Mouse (Mus musculus): ENCODE measurements around the gene Shroom3.

The Shroom3 gene

DNA sequence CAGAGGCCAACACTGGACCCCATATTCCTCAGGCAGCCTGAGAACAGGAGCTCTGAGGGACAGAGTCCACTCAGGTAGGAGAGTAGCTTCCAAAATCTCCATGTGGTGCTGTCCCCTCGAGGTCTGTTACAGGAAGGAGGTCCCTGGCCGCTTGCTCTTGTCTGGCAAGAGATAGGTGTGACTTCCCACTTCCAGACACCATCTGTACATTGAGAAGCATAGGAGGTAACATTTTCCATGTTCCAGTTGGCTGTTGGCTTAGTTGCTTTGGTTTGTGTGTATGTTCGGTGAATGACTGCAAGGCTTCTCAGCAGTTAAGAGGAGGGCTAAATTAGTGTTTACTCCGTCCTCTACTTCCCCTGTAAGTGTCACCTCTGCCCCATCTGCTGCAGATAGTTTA is 254.5 kb downstream of the Shroom3 start:
- DNase-seq = no peak

DNA sequence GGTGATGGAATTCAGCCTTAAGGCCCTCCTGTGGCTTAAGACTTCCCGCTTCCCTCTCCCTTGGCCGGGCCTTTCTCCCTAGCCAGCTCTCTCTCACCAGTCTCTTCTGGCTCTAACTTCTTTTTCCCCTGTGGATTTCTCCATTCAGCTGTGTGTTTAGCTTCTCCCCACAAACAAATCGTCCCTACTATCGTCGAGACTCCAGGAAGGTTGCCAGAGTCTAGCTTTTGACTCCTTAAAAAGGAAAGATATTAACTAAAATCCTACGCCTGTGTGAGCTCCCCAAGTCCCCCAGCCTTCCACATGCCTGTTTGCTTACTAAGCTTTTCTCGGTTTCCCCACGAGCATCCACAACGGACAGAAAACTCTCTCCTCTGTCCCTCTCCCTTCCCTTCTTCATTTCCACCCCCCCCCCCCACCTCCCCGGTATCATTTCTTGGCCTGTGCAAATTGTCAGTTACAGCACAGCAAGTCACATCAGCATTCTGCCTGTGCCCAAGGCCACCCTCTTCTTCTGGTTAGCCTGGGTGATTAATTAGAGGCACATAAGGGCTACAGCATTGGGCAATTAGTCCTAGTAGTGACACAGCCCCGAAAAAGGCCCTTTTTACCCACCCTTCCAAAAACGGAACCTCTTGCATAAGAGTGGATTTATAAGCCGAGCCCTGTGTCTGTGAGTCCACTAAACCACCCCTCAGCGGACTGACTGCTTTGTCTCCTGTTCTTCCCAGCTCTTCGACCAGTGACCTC is 256.2 kb downstream of the Shroom3 start:
- DNase-seq = no peak

DNA sequence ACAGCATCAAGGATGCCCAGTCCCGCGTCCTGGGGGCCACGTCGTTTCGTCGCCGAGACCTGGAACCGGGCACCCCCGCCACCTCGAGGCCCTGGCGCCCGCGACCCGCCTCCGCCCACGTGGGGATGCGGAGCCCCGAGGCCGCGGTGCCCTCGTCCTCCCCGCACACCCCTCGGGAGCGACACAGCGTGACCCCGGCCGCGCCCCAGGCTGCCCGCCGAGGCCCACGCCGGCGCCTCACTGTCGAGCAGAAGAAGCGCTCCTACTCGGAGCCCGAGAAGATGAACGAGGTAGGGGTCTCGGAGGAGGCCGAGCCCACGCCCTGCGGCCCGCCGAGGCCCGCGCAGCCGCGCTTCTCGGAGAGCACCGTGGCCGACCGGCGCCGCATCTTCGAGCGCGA is 258.9 kb downstream of the Shroom3 start:
- no peak for DNase-seq

DNA sequence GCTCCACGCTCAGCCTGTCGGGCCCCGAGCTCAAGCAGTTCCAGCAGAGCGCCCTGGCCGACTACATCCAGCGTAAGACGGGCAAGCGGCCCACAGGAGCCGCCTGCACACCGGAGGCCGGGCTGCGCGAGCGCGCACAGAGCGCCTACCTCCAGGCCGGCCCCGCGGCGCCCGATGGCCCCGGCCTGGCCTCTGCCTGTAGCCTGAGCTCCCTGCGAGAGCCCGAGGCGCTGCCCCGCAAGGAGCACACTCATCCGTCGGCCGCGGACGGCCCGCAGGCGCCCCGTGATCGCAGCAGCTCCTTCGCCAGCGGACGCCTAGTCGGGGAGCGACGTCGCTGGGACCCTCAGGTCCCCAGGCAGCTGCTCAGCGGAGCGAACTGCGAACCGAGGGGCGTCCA is 259.3 kb downstream of the Shroom3 start:
- no peak for DNase-seq

DNA sequence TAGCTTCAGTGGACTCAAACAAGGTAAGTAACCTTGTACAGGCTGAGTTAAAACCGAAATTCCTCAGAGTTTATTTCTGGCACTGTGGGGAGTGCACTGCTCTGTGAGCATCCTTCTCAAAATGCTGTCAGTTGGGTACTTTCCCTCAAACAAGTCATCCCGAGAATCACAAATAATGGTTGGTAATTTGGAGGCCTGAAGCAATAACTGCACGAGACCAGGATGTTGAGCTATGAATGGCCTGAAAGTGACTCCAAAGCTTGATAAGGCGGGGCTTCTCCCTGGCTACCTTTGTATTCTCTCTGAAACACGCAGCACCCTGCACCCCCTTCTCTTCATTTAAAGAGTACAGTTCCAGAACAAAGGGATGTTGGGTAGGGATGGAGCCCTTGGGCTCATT is 261.6 kb downstream of the Shroom3 start:
- DNase-seq = no peak

DNA sequence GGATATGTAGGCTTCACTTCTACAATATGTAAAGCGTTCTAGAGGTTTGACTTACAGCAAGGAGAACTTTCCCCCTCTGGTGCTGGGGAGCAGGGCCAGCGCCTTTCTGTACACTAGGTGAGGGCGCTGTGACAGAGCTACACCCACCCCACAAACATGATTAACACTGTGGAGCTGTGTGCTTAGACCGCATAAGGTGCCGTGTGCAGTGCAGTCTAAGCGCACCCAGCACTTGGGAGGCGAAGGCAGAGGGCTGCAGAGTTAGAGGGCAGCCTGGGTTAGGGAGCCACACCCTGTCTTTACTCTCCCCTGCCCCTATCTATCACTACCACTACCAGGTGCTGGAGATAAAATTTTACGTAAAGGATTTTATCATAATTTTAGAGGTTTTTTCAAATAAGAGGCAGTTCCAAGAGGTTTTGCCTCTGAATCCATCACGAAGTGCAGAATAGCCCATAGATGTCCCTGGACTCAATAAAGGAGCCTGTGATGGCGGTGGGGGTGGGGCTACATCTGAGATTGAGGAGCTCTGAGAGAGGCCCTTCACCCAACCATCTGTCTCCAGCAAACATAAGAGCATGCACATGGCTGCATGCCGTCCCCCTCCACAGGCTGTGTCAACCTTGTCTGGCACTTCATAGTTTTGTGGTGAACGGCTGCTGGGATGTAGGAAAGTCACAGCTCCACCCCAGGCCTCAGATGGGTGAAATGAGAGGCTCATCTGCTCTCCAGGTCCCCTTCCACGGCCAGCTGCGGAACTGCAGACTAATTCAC is 265.9 kb downstream of the Shroom3 start:
- DNase-seq = no peak

DNA sequence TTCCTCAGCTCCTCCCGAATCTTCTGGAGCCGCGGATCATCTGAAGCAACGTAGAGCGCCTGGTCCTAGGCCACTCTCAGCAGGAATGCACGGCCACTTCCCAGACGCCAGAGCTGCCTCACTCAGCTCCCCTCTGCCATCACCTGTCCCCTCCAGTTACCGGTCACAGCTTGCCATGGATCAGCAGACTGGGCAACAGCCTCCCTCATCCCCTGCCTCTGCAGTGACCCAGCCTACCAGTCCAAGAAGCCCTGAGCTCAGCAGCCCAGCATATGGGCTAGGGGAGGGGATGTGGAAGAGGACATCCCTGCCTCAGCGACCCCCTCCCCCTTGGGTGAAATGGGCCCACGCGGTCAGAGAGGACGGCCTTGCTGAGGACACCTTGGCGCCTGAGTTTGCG is 267.3 kb downstream of the Shroom3 start:
- DNase-seq = no peak

DNA sequence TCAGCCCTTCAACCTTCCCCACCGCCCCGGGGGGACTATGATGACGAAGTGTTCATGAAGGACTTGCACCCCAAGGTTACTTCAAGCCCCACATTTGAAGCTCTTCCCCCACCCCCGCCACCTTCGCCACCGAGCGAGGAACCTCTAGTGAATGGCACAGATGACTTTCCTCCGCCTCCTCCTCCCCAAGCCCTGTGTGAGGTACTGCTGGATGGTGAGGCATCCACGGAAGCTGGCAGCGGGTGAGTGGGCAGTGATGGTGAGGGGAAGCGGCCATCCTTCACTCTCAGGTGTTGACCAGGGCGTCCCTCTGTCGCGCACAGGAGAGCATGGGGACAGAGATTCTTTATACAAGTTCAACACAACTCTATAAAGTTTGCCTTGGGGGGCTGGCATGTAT is 267.8 kb downstream of the Shroom3 start:
- no peak for DNase-seq

DNA sequence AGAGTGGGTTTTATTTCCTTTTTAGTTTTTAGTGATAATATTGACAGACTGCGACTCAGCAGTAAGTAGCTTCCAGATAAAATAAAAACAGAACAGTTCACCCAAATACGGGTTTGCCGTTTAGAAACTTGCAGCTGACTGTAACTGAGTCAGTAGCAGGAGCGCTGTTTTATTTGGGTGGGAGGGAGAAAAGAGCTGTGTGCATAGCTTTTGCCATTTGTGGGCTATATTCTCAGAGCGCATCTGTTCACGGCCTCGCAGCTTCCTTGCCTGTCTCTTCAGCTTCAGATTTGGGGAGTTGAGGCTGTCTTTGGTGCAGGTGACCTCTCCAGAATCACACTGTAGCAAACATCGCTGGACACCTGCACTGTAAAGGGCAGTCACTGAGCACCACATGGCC is 270.6 kb downstream of the Shroom3 start:
- DNase-seq = no peak

DNA sequence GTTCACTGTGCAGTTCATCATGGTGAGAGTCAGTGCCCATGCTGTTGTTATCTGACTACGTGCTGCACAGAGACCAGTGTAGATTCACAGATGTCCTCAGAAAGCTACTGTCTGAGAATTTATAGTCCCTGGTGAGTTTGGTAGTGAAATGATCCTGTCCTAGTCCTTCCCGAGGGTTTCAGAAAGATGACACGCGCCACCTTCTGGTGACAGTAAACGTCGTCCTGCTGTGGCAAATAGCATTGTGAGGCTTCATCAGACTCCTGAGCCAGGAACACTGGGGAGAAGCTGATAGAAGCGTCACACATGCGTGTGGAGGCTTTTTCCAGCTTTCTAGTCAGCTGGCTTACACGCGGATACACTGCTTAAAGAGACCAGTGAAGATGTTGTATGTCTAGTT is 271.1 kb downstream of the Shroom3 start:
- DNase-seq = peak; percentile 59

DNA sequence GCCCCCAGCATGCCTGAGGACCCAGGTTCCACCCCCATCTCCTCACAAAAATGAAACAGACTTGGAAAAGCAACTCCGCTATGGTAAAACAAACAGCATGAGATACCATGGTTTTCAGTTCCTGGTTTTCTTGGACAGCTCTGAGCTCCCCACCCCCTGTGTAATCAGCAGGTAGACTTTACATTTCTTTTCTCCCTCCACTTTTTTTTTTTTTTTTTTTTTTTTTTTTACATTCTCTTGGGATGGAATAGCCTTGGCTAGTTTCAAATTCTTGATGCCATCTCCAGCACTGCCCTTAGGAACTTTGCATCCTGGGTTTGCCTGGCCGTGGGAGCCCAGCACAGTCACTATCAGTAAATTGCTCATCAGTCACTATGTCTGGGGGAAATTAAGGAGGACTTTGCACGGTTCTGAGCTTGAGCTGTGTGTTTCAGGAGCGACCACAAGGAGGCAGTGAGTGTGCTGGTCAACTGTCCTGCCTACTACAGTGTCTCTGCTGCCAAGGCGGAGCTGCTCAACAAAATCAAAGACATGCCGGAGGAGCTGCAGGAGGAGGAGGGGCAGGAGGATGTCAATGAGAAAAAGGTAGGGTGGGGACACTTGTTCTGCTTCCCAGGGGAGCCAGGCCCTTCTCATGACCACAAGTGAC is 271.7 kb downstream of the Shroom3 start:
- no peak for DNase-seq

DNA sequence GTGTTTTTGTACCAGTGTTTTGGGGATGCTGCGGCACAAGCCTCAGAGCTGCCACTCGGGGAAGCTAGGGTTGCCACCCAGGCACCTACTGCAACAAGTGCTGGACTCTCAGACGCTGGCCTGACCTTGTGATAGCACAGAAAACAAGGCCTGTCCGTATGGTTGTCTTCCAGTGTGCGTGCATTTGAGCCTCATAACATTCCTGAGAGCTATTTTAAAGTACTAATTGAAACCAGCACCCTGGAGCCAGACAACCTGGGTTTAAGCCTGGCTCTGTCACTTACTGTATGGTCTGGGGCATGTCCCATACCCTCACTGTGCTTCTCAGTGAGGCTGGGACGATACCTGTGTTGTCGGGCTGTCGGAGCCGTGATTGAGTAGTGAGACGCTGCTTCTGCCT is 276.1 kb downstream of the Shroom3 start:
- DNase-seq = no peak

DNA sequence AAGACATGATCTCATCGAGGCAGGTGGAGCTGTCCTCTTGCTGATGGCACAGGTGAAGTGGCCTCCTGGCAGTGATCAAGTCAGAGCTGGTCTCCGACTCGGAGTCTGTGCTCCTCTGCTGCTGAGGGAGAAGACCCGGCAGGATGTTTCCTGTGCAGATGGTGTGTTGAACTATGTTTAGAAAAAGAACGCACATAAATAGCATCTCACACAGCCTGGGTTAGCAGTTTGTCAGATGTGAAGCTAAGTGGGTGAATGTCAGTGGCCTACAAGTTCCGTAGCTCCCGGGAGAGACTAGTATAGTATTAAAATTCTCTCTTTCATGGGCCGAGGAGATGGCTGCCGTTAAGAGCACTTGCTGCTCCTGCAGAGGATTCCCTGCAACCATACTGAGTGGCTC is 276.5 kb downstream of the Shroom3 start:
- no peak for DNase-seq

DNA sequence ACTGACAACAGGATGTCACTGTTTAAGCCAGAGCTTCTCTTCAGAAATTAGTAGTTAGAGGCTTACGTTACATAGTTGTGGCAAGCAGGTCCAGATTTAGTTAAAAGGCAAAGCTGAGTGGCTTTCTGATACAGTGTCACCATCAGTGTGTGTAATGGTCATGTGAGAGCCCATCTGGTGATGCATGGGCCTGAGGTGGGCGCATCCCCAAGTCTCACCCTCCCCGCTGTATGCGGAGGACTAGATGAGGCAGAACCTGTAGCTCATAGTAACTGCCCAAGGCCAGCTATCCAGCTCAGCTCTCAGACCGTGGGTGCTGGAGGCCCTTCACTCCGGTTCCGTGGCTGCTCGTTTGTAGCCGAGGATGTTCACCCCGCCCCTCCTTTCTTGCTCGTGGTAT is 278.1 kb downstream of the Shroom3 start:
- DNase-seq = no peak

DNA sequence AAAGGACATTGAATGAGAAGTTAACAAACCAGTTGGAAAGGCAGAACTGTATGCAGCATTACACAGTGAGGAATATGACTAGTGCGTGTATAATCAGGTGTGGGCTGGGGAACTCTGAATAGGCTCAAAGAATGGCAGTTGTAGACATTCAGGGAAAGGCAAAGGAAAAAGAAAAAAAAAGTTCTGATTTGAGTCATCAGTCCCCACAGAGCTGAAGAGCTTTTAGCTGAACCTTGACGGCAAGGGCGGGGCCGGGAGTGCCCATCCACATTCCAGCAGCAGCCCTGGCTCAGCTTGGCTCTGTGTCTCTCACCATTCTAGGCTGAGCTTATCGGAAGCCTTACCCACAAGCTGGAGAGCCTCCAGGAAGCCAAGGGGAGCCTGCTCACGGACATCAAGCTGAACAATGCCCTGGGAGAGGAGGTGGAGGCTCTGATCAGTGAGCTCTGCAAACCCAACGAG is 278.6 kb downstream of the Shroom3 start:
- DNase-seq = no peak

DNA sequence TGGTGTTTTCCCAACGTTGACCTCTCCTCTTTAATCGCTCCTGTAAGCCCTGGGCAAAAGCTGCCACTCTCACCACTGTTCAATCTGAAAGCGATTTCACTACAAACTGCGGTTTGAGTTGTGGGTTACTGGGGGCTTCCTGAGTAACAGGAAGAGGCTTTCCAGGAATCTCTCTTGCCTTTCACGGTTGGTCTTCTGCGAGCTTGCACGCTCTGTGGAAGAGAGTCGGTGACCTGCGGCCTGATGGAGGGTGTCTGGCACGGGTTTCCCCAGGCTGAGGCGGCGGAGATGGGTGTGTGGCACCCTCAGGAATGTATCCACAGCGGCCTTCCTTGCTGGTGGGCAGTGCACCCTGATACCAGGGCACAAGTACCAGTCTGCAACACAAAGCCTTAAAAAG is 281.5 kb downstream of the Shroom3 start:
- DNase-seq = no peak

DNA sequence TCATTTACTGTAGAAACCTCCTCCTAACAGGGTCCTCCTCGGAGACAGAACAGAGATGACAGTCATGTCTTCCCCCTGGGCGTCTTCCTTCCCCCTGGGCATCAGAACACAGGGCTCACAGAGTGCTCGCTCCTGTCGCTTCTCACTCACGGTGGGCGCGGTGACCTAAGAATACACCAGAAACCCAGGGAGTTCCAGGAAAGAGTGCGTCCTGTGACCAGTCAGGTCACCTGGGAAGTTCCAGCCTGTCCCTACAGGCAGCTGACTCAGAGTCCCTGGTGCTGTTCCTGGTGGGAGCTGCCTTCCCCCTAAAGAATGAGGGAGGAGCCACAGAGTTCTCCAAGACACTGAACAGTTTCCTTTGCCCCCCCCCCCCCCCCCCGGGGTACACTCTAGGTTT is 283.9 kb downstream of the Shroom3 start:
- no peak for DNase-seq

DNA sequence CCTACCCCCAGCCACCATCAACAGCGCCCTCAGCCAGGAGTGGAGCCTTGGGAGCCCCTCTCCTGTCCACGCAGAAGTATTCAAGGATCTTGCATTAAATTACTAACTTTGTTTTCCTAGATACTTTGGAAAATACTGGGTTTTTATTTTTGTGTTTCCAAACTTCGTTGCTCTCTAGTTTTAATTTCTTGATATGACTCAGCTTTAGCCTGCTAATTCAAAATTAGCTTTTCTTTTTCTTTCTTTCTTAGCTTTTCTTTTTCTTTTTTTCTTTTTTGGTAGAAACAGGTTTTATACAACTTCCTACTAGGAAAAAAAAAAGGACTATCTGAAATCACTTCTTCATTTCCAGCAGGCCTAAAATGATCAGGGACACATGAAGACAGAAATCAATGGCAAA is 284.7 kb downstream of the Shroom3 start:
- DNase-seq = no peak

DNA sequence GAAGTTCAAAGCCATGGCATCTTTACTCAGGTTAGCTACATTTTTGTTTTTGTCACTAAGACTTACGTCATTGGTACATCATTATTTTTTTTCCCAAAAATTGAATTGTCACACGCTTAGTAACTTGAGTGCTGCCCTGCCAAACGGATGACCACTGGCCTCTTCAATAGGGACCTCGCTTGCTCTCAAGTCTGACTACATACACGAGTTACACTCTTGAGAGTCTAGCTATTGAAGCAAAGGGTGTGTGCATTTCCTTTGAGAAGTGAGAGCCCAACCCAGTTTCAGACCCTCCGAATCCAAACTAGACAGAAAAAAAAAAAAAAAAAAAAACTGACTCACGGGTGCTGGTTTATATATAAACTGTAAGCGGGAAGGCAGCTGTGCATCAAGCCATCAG is 286.2 kb downstream of the Shroom3 start:
- DNase-seq = no peak

DNA sequence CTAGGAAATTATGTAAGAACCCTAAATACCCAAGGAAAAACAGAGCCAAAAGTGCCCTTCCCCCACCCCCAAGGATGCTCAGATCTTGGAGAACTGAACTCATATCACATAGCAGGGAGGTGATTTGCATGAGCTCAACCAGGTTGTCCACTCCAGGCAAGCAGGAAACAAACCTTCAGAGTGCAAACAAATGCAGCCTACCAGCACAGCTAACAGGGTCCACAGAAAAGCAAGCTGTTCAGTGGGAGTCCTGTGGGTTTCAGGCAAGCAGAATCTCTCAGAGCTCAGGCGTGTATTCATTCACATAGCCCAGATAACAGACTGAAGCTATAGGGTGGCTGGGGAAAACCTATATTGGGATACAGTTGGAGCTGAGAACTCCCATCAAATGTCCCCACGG is 286.7 kb downstream of the Shroom3 start:
- DNase-seq = no peak

DNA sequence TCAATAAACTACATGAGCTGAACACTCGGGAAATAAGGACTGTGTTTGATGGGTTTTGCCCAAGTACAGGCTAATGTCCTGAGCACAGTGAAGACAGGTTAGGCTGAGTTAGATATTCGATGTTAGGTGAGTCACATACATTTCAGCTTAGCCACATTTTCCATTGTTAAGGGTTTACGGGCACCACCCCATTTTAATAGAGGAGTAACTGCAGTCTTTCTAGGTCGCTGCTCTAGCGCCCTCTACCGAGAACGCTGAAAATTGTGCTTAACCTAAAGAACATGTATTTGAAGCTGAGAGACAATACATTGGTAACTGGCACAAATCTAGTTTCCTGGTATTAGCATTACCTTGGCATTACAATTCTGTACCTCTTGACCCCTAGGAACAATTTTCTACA is 287.2 kb downstream of the Shroom3 start:
- DNase-seq = no peak

DNA sequence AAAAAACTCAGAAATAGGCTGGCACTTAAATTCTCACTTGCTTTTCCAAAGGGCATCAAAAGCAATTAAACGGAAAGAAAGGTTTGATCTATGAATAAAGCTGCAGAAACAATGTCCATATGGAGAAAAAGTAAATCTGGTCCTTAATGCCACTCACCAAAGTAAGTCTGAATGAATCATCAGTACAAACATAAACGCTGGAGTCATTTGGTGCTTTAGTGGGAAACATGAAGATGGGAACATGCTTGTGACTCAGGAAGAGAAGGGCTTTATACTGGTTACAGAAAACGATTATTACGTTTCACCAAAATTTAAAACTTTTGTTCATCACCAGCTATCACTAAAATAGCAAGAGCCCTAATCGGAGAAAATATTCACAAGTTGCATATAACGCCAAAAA is 297.2 kb downstream of the Shroom3 start:
- DNase-seq = no peak

DNA sequence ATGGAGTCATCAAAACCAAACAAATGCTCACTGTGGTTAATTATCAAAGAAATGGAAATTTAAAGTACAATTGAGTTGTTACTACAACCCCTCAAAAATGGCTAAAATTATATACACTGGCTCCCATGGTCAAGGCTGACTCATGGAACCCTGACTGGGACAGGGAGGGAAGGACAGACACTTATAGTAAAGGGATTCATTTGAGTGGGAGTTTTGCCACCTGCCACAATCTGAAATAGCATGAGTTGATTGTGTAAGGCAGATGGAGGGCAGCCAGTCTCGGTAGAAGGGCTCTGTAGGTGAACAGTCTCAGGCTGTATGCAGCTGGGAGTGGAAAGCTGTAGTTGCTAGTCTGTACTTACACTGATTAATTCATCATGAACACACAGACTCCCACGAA is 297.6 kb downstream of the Shroom3 start:
- no peak for DNase-seq

DNA sequence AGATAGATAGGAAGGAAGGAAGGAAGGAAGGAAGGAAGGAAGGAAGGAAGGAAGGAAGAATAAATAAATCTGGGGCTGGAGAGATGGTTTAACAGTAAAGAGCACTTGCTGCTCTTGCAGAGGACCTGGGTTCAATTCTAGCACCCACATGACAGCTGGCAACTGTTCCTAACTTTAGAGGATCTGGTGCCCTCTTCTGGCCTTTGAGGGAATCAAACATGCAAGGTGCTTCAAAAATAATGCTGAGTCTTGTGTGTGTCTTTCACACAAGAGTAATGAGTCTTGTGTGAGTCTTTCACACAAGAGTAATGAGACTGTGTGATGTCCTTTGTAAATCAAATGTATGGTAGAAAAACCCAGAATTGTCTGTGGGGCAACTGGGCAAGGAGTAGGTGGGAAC is 299.4 kb downstream of the Shroom3 start:
- DNase-seq = no peak

Measured in kidney, adult 11 months (tissue).